Mouse (Mus musculus) layer of hippocampus, adult 18-20 months (tissue): ENCODE results near the gene Tmem50b. TPM values are rescaled to one million over a fixed set of nuclear protein-coding genes. Genes with fewer than 3 reads are reported as not detected.
"Not testable (repeated sequence)": the region's sequence is repeated elsewhere in the genome, so short reads cannot be mapped to it uniquely, and the experiment has no call there.

Experiments used
- DNase-seq, 2 experiments: peaks; one replicate each; pipeline ENCODE4 v3.0.0; 2022; ENCODE audit warnings: low spot score in 2 of 2
- microRNA-seq, 2 experiments: library from miRNA; unstranded; fragments of <30 nt; microRNA quantifications; one replicate each; pipeline ENCODE4 v1.2.0; 2021
- total RNA-seq, 2 experiments: library from RNA; stranded (reverse); gene quantifications; 2 replicates each; pipeline ENCODE4 v1.2.3; 2021

Gene Tmem50b
- total RNA-seq, 2 experiments from 2014 or later: 104 to 112 TPM

DNA sequence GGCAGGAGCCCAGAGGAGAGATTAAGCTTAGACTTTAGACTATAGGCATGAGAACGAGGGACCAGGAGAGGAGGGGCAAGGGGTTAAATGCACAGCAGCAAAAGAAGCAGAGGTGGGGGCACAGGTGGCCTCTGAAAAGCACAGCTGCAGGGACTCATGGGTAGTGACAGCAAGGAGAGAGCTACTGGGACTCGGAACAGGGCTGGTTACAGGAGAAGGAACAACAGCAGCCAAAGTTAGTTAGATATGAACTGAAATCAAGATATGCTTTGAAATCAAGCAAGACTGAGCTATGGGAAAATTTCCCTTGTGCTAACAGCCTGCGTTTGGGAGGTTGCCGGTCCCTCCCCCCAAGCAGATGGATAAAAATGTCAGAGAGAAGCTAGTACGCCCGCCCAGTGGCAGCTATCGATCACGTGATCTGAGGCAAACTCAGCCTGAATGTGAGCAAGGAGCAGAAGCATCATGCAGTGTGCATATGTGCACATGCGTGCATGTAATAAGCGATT is 56.0 kb downstream of the Tmem50b start:
- DNase-seq: peak; percentile 70 to 83

DNA sequence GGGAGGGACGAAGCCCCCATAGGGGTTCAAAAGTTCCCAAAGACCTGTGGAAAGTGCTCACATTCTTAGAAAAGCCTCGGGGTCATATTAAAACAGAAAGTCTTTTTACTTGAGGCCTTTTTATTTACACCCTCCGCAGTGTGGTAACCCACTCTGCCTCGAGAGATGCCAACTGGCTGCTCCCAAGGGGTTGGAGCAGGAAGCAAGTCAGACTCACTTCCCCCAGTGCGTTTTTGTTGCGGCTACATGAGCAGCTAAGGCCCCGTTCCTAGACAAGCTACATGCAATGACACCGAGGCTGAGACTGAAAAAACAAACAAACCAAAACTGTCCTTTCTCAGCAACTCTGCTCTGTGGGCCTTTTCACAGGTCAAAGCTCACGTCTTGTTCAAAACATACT is 59.1 kb downstream of the Tmem50b start:
- no peak for DNase-seq

DNA sequence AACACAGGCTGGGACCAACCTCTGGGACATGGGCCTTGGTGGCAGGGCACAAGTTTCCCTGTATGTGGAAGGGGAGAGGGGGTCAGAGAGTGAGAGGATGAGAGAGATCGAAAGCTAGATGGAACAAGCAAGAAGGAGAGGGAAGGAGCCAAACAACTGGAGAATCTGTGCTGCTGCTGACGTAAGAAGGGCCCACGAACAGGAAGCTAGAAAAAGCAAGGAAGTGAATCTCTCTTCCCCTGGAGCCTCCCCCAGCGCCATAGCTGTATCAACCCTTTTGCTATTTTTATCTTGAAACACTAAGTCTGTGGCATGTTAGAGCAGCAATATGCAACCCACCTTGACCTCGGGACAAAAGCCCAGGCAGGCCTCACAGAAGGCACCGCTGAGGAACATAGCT is 59.5 kb downstream of the Tmem50b start:
- no peak for DNase-seq

DNA sequence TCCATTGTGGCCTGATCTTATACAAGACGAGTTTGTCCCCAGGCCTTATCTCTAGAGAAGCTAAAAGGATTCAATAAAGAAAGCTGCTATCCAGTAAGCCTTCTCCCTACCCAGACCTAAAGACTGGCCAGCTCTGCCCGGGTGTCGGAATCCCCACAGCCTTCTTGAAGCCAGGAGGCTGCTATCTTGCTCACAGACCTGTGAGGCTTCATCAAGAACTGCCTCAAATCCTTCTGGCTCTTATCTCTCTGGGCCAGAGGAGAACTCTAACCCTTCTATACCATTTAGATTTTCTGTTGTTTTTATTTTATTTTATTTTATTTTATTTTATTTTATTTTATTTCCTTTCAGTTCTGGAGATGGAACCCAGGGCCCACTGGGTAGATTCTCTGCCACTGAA is 60.5 kb downstream of the Tmem50b start:
- DNase-seq: no peak

DNA sequence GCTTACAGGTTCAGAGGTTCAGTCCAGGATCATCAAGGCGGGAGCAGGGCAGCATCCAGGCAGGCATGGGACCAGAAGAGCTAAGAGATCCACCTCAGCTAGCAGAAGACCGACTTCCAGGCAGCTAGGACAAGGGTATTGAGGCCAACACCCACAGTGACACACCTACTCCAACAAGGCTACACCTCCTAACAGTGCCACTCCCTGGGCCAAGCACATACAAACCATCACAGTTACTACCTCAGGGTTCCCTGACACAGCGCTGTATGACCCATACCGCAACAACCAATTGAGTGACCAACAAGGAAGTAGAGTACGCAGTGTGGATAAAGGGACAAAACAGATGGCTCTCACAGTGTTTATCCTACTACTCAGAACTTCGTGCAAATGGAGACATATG is 61.2 kb downstream of the Tmem50b start:
- no peak for DNase-seq

DNA sequence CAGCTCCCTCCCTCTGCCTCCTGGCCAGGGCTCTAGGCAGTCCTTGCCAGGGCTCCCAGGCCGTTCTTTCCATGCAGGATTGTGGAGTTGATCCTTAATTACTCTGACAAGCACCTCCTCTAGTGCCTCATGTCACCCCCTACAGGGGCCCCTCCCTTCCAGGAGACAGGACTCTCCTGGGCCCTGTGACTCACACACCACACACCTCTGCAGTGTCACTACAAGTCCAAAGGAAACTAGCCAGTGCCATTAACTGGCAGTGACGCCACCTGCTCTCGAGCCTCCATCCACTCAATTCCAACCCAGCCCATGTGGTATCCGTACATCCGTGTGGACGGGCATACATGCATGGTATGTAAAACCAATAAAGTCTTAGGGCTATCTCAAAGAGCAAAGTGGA is 62.7 kb downstream of the Tmem50b start:
- no peak for DNase-seq

DNA sequence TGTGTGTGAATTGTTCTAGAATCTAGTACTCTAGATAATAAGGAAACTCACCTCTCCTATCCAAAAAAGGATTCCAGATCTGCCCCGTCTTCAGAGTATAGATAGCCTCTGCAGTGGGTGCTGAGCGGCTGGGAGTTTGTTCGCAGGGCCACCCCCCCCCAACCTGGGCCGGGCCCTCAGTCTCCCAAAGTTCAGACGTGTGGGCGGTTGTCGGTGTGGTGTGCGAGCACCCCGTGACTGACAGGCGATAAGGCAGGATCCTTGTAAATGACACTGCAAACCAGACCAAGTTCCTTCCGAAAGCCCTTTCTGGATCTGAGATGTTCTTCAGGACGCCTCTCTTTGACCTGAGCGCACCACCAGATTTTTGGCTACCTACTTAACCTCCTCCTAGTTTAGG is 63.1 kb downstream of the Tmem50b start:
- peak in 1 of 2 experiments; percentile 38 for DNase-seq

DNA sequence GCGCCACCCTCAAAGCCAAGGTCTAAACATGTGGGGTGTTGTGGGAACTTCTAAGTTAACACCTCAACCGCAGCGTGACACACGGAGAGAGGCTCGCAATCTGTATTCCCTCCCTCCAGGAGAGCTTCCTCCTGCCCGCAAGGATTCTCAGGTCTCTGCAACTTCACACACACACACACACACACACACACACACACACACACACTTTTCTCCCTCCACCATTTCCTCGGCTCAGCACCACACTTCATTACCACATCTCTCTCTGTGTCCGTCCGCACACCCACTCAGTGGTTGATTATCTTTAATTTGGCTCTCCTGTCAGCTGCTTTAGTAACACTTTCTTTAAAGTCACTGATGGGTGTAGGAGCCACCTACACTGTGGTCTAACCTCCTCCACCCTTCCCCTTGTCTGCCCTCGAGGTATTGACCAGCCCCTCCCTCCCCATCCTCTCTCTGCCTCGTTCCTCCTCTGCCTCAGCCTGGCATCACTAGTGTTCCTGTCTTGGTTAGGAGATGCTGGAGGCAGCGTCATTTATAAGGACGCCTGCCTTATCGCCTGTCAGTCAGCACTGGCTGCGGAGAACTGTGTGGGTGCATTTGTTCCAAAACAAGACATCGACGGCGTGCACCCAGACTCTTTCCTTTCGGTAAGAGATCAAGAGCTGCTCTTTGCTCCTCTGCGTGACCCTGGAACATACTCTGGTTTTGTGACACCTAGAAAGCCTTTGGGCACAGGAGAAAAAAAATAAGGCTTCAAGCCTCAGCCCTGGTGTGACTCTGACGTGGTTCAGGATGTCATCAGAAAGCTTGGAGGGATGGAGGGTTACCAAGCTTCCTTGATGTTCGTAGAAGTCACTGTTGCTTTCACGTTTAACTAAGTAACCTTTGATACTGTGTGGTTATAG is 64.3 kb downstream of the Tmem50b start:
- peak in 1 of 2 experiments; percentile 26 for DNase-seq

DNA sequence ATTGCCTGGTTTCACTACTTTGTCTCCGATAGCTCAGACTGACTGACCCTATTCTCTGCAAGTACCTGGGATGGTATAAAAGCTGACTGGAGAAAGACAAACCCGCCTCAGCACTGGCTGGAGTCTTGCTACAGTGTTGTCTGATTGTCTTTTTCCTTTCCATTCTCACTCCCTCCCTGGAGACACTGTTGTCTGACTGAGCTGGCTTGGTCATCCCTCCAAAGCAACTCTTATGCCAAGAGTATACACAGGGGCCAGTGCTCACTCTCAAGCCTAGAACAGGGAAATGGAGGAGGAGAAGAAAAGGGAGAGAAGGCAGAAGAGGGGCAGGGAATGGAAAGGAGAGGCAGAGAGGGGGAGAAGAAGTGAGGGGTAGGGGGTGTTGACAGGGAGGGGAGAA is 65.2 kb downstream of the Tmem50b start:
- DNase-seq: no peak

DNA sequence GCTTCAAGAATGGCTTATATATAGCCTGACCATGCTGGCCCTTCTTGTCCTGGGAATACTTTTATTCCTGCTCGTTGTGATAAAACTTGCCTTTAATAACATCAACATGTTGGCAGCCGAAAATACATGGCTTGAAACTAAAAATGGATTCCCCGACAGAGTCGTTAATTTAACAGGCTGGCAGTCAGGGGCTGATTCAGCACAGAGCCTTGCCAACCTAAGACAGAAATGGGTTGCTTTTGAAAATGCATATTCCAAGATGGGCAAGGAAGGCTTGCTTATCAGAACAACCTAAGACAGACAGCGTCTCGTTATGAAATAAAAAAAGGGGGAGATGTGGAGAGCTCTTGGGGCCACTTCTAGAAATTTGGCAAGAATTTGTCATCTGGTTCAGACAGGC is 65.7 kb downstream of the Tmem50b start:
- DNase-seq: no peak

DNA sequence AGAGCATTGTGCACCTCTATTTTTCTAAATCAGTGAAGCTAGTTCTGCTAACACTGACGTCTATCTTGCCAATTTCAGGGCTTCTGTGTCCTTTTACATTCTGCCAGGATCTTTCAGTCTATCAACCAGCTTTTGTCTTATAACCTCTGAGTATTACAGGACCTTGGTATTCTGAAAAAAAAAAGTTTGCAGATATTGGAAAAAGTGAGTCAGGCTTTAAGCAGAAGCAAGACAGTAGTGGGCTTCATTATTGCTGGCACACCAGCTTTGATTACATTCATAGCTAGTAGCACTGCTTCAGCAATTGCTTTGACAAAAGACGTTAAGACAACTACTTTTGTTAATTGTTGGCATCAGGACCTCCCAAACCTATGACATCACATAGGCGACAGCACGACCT is 66.8 kb downstream of the Tmem50b start:
- DNase-seq: not testable (repeated sequence)

DNA sequence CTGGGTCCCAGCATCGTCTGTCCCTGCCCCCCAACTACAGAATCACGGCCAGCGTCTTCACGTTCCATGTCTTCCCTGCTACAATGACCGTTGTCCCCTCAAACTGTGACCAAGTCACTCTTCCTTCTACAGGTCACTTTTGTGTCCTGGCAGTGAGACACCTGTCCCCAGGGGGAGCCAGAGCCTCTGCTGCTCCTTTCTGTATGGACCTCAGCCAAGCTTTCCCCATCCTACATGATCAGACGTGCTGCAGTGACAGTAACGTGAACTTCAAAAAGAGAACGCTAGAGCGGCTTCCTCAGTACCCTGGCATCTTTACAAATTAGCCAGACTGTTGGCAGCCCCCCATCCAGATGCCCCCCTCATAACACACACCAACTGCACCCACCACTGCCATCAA is 69.0 kb downstream of the Tmem50b start:
- DNase-seq: no peak

DNA sequence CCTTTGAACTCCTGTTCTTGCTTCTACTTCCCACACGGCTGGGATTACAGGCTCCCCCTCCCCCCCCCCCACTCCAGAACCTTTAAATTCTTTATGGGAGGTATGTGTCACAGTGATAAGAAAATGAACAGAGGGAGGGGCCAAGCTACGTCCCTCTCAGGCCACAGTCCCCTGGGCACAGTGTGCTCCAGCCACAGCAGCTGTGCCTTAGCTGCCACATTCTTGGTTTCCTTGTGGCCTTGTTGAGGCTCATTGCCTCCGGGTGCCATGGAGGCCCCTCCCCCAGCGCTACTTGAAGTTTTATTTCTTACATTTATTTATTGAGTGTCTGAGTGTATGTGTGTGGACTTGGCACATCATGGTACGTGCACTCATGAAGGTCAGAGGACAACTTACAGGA is 70.1 kb downstream of the Tmem50b start:
- DNase-seq: no peak

DNA sequence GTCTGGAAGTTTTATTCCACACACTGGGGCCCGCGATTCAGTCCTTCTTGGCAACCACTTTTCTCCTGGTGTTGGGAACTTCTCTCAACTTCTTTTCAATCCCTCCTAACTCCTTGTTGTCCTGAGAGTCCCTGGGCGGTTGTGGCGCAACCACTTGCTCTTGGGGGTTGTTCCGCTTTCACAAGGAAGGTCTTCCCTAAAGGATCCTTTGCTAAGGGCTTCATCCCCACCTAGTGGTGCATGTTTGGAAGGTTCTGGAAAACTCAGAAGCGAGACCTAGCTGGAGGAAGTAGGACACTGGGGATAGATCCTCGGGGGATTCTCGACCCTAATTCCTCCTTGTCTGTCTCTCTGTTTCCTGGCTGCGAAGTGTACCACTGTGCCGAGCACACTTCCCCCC is 70.5 kb downstream of the Tmem50b start:
- no peak for DNase-seq

DNA sequence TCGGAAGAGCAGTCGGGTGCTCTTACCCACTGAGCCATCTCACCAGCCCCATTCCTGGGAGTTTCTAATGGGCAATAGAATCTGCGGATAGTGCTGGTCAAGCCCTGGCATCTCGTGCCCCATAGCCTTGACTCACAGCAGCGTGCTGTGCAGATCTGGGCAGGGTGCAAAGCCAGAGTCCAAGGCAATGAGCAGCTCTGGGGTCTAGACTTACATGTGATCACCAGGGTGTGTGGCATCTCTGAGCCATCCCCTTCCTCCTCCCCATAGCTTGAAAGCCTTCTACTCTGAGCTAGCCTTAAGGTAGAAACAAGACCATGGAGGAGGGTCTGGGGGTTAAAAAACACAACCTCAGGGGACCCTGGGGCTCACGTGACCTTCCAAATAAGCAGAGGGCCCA is 71.3 kb downstream of the Tmem50b start:
- no peak for DNase-seq

Small RNA genes lying within 50 kb of the gene (microRNA-seq; reads per million reads assigned to microRNA genes)
- gene Mir6367: 0 reads per million in 2 experiments

Other genes starting within 250 kb of the Tmem50b start
- 10 to 100 TPM; 22.8 to 25.9 TPM for gene Ifnar2, start 225.0 kb downstream of the Tmem50b start, total RNA-seq
- not detected for gene Gm21970, start 206.1 kb downstream of the Tmem50b start, total RNA-seq
- 1 to 10 TPM; 7.8 to 9.5 TPM for gene Il10rb, start 191.6 kb downstream of the Tmem50b start, total RNA-seq
- gene Ifnar1, start 112.6 kb downstream of the Tmem50b start, total RNA-seq: 10 to 100 TPM; 40.9 to 44.4 TPM
- 10 to 100 TPM; 50.9 to 53.1 TPM for gene Ifngr2, start 50.7 kb downstream of the Tmem50b start, total RNA-seq
- gene Dnajc28, start 21.2 kb upstream of the Tmem50b start, total RNA-seq: 10 to 100 TPM in 1 of 2 experiments, 1 to 10 TPM in 1; 9.7 to 11.3 TPM
- gene Gart, start 49.2 kb upstream of the Tmem50b start, total RNA-seq: 10 to 100 TPM; 47.4 to 51.2 TPM
- gene Son, start 49.7 kb upstream of the Tmem50b start, total RNA-seq: 100 to 1,000 TPM; 221 to 230 TPM
- 10 to 100 TPM; 18.5 to 19.7 TPM for gene Donson, start 91.0 kb upstream of the Tmem50b start, total RNA-seq
- 100 to 1,000 TPM; 113 TPM for gene Cryzl1, start 131.2 kb upstream of the Tmem50b start, total RNA-seq
- gene Itsn1, start 131.5 kb upstream of the Tmem50b start, total RNA-seq: 100 to 1,000 TPM; 151 to 158 TPM